Mouse (Mus musculus): ENCODE data around the gene Cryba4.

DNA sequence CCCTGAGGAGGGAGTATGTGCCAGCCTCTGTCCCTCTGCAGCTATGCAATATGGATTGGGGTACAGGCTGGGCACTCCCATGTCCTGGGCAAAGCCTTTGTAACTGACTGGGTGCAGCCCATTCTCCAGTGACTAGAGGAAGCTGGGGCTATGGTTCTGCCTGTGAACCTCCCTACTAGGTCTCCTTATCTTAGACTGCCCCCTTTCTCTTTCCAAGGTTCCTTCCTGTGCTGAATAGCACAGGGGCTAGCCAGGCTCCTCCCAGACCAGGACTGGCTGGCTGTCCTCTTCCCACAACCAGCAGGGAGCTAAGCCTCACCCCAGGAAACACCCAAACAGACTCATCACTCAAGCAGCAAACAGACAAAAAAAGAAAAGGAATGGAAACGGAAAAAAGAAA lies 32.9 kb downstream of the Cryba4 start:
- TF ChIP-seq POLR2A (IDR thresholded peaks at IDR 0.05; ENCODE audit: low read depth, low read length) (no peak), CTCF (conservative IDR thresholded peaks at IDR 0.05 in 1 of 2, IDR thresholded peaks at IDR 0.05 in 1 of 2; ENCODE audit: low read depth in 2 of 2, low read length in 2 of 2) (no peak), MAZ (IDR thresholded peaks at IDR 0.05; ENCODE audit: low read depth, low read length) (no peak), PAX5 (IDR thresholded peaks at IDR 0.05; ENCODE audit: low read length) (no peak), EP300 (IDR thresholded peaks at IDR 0.05; ENCODE audit: low read length) (no peak), JUN (IDR thresholded peaks at IDR 0.05; ENCODE audit: insufficient read depth, low read depth, low read length) (no peak), CHD2 (IDR thresholded peaks at IDR 0.05; ENCODE audit: low read length) (no peak), MAX (IDR thresholded peaks at IDR 0.05; ENCODE audit: low read length) (no peak), ZNF384 (IDR thresholded peaks at IDR 0.05; ENCODE audit: low read depth, low read length) (no peak), USF2 (conservative IDR thresholded peaks at IDR 0.05; ENCODE audit: low read depth, low read length) (no peak), NELFE (IDR thresholded peaks at IDR 0.05; ENCODE audit: low read depth, low read length) (no peak), UBTF (IDR thresholded peaks at IDR 0.05; ENCODE audit: low read depth, low read length) (no peak)
